Mouse (Mus musculus): Measurements from ENCODE around the gene Dennd5b. TPM values are rescaled to one million over a fixed set of nuclear protein-coding genes. Genes with fewer than 3 reads are reported as not detected.

Dennd5b gene
- total and polyA plus RNA-seq, 3 experiments: 0.65 to 1.3 TPM; not detected in 1

DNA sequence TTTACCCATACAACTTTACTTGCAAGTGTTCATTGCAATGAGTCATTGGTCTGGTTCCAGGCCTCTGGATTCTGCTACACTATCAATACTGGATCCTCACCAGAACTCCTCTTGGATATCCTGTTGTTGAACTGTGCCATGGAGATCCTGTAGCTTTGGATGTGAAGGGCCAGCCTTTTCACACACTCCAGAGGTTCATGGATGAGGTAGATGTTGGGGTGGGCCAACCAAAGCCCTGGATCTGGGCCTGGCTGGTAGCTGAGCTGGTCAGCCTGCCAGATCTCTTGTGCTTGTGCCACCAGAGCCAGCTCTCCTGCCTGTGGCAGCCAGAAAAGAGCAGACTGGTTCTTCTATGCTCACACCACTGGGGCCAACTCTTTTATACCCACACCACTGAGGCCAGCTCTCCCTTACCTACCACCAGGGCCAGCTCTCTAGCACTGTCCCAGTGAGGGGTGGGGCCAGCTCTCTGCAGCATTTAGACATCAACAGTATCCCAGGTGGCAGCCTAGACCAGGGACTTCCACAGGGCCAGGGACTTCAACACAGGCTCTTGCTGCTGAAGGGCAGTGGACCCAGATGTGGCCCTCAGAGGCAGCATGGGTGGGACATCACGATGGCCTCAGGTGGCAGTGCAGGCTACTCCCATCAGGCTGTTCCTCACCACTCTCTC lies 24.2 kb downstream of the Dennd5b start:
- H3K27me3 ChIP-seq (ENCODE audit: control insufficient read depth in 1 of 2, insufficient read depth in 2 of 2, low read length in 2 of 2): no peaks in the 10 kb centered on the region; a peak in 1 of 4 replicates
- no peaks in the 10 kb centered on the region for H3K36me3 ChIP-seq (ENCODE audit: control insufficient read depth in 1 of 2, insufficient read depth in 2 of 2, low read length in 2 of 2)
- H3K9ac ChIP-seq (ENCODE audit: control insufficient read depth, low read depth, low read length, poor library complexity, severe bottlenecking): no peak overlapping the region
- no peak overlapping the region for H3K27ac ChIP-seq (ENCODE audit: control insufficient read depth, low read depth, low read length)
- TF ChIP-seq MYB (IDR thresholded peaks at IDR 0.05; ENCODE audit: low read depth, low read length): no peak
- no peak for TF ChIP-seq TBP (IDR thresholded peaks at IDR 0.05; ENCODE audit: low read depth, low read length)
- no peak for TF ChIP-seq ZKSCAN1 (IDR thresholded peaks at IDR 0.05; ENCODE audit: low read depth, low read length)
- TF ChIP-seq RAD21 (IDR thresholded peaks at IDR 0.05; ENCODE audit: low read depth, low read length): no peak
- no peak for TF ChIP-seq ZNF384 (IDR thresholded peaks at IDR 0.05; ENCODE audit: low read depth, low read length)
- H3K79me2 ChIP-seq (ENCODE audit: control insufficient read depth, insufficient read depth, low read length, poor library complexity): no peaks in the 10 kb centered on the region
- no peak overlapping the region for H3K4me3 ChIP-seq (ENCODE audit: control insufficient read depth in 1 of 2, insufficient read depth in 1 of 2, low read depth in 2 of 2, low read length in 2 of 2)
- no peak for DNase-seq (ENCODE audit: low read depth, low spot score)
- H3K4me1 ChIP-seq (ENCODE audit: control insufficient read depth in 1 of 2, insufficient read depth in 2 of 2, low read length in 2 of 2): no peaks in the 10 kb centered on the region
- H3K9me3 ChIP-seq (replicated peaks; ENCODE audit: insufficient read depth, low read length): no peaks in the 10 kb centered on the region

DNA sequence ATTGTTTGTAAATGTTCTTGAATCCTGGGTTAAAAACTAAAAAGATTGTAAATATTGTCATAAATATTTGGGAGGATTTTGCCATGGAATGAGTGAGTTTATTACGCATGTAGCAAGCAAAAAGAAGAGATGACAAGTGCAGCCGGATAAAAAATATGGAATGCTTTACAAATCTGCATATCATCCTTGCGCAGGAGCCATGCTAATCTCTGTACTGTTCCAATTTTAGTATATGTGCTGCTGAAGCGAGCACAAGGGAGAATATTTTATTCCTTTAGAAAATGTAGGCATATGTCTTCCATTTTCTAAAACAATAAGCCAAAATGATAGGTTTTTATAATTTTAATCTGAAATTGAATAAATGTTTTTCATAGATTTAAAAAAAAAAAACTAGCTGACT lies 27.6 kb downstream of the Dennd5b start:
- H3K27me3 ChIP-seq (ENCODE audit: control insufficient read depth in 1 of 2, insufficient read depth in 2 of 2, low read length in 2 of 2): no peaks in the 10 kb centered on the region; a peak in 2 of 4 replicates
- no peak overlapping the region for H3K9ac ChIP-seq (ENCODE audit: control insufficient read depth, low read depth, low read length, poor library complexity, severe bottlenecking)
- H3K4me1 ChIP-seq (ENCODE audit: control insufficient read depth in 1 of 2, insufficient read depth in 2 of 2, low read length in 2 of 2): no peaks in the 10 kb centered on the region
- no peak for TF ChIP-seq MAZ (IDR thresholded peaks at IDR 0.05; ENCODE audit: low read depth, low read length)
- TF ChIP-seq ELF1 (IDR thresholded peaks at IDR 0.05; ENCODE audit: low read depth, low read length): no peak
- no peak for TF ChIP-seq ZNF384 (IDR thresholded peaks at IDR 0.05; ENCODE audit: low read depth, low read length)
- no peak for TF ChIP-seq CHD1 (IDR thresholded peaks at IDR 0.05; ENCODE audit: low read depth, low read length)
- no peak for TF ChIP-seq ETS1 (IDR thresholded peaks at IDR 0.05; ENCODE audit: low read depth, low read length)
- no peak for TF ChIP-seq NRF1 (IDR thresholded peaks at IDR 0.05; ENCODE audit: insufficient read depth, low read depth, low read length, poor library complexity, severe bottlenecking)
- no peak for TF ChIP-seq GATA1 (IDR thresholded peaks at IDR 0.05; ENCODE audit: low read depth, low read length)
- no peak for TF ChIP-seq BHLHE40 (IDR thresholded peaks at IDR 0.05; ENCODE audit: borderline replicate concordance, low read depth, low read length)
- TF ChIP-seq NELFE (IDR thresholded peaks at IDR 0.05; ENCODE audit: low read depth, low read length): no peak
- no peak for TF ChIP-seq SMC3 (IDR thresholded peaks at IDR 0.05; ENCODE audit: low read depth, low read length)
- H3K9me3 ChIP-seq (replicated peaks; ENCODE audit: insufficient read depth, low read length): no peaks in the 10 kb centered on the region
- no peak for DNase-seq (ENCODE audit: low read depth, low spot score)
- no peaks in the 10 kb centered on the region for H3K79me2 ChIP-seq (ENCODE audit: control insufficient read depth, insufficient read depth, low read length, poor library complexity)
- no peaks in the 10 kb centered on the region for H3K36me3 ChIP-seq (ENCODE audit: control insufficient read depth in 1 of 2, insufficient read depth in 2 of 2, low read length in 2 of 2)
- H3K4me3 ChIP-seq (ENCODE audit: control insufficient read depth in 1 of 2, insufficient read depth in 1 of 2, low read depth in 2 of 2, low read length in 2 of 2): no peak overlapping the region
- H3K27ac ChIP-seq (ENCODE audit: control insufficient read depth, low read depth, low read length): no peak overlapping the region

DNA sequence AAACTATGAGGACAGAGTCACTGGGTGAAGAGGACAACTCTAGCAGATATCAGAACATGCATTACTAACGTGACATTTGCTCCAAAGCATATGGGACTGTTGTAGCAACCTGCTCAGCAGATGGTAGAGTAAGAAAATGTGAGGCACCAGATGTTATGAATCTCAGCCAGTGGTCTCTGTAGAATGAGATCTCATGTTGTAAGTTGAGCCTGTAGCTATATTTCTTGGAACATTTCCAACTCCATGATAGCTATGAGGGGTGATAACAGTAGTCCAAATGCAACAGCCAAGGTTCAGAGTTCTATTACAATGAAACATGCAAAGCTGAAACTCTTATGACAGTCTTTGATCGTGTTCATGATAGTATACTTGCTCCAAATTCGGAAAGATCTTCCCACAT lies 28.6 kb downstream of the Dennd5b start:
- Histone ChIP-seq H3K27me3 (ENCODE audit: control insufficient read depth in 1 of 2, insufficient read depth in 2 of 2, low read length in 2 of 2) (no peaks in the 10 kb centered on the region; a peak in 2 of 4 replicates), H3K4me3 (ENCODE audit: control insufficient read depth in 1 of 2, insufficient read depth in 1 of 2, low read depth in 2 of 2, low read length in 2 of 2) (no peak overlapping the region), H3K79me2 (ENCODE audit: control insufficient read depth, insufficient read depth, low read length, poor library complexity) (no peaks in the 10 kb centered on the region), H3K9me3 (replicated peaks; ENCODE audit: insufficient read depth, low read length) (no peaks in the 10 kb centered on the region), H3K27ac (ENCODE audit: control insufficient read depth, low read depth, low read length) (no peak overlapping the region), H3K9ac (ENCODE audit: control insufficient read depth, low read depth, low read length, poor library complexity, severe bottlenecking) (no peak overlapping the region), H3K4me1 (ENCODE audit: control insufficient read depth in 1 of 2, insufficient read depth in 2 of 2, low read length in 2 of 2) (no peaks in the 10 kb centered on the region), H3K36me3 (ENCODE audit: control insufficient read depth in 1 of 2, insufficient read depth in 2 of 2, low read length in 2 of 2) (no peaks in the 10 kb centered on the region)
- no peak for DNase-seq (ENCODE audit: low read depth, low spot score)
- TF ChIP-seq BHLHE40 (IDR thresholded peaks at IDR 0.05; ENCODE audit: borderline replicate concordance, low read depth, low read length) (no peak), TCF12 (IDR thresholded peaks at IDR 0.05; ENCODE audit: low read depth, low read length) (no peak), ZKSCAN1 (IDR thresholded peaks at IDR 0.05; ENCODE audit: low read depth, low read length) (no peak), MEF2A (IDR thresholded peaks at IDR 0.05; ENCODE audit: extremely low read depth, insufficient replicate concordance, low read depth, low read length, poor library complexity, severe bottlenecking) (no peak), POLR2AphosphoS2 (IDR thresholded peaks at IDR 0.05; ENCODE audit: low read length) (no peak), SIN3A (IDR thresholded peaks at IDR 0.05; ENCODE audit: low read length) (no peak), MAX (IDR thresholded peaks at IDR 0.05; ENCODE audit: low read length) (no peak), TAL1 (IDR thresholded peaks at IDR 0.05; ENCODE audit: low read length) (no peak), ZNF384 (IDR thresholded peaks at IDR 0.05; ENCODE audit: low read depth, low read length) (no peak), USF1 (IDR thresholded peaks at IDR 0.05; ENCODE audit: low read depth, low read length) (no peak), ZMIZ1 (IDR thresholded peaks at IDR 0.05; ENCODE audit: low read depth, low read length) (no peak), HCFC1 (IDR thresholded peaks at IDR 0.05; ENCODE audit: low read depth, low read length) (no peak), RAD21 (IDR thresholded peaks at IDR 0.05; ENCODE audit: low read depth, low read length) (no peak), USF2 (IDR thresholded peaks at IDR 0.05; ENCODE audit: borderline replicate concordance in 1 of 2, insufficient read depth in 1 of 2, low read depth in 1 of 2, low read length in 2 of 2) (no peak), NRF1 (IDR thresholded peaks at IDR 0.05; ENCODE audit: insufficient read depth, low read depth, low read length, poor library complexity, severe bottlenecking) (no peak), SMC3 (IDR thresholded peaks at IDR 0.05; ENCODE audit: low read depth, low read length) (no peak)

Data from MEL (cell line).